Mouse (Mus musculus) thymus, postnatal 14 days (tissue): Measurements from ENCODE around the gene Bfsp2.
A peak's percentile ranks its signal among the peaks of the same experiment; 100 is the strongest.

Experiments used
- DNase-seq: peaks from one replicate; pipeline ENCODE4 v3.0.0; 2021

Gene Bfsp2

DNA sequence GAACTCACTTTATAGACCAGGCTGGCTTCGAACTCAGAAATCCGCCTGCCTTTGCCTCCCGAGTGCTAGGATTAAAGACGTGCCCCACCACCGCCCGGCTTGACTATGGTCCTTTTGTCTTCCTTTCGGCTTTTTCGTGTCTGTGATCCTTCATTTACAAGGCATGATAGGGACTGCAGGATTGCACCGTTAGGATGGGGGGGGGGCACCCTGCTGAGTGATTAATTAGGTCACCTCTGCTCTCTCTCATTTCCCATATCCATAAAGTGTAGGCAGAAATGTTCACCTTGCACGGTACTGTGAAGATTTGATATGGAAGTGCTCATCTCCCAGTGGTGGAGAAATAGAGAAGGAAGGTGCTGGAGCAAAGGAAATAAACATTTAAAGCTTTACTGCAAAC lies 101.5 kb downstream of the Bfsp2 start:
- DNase-seq: no peak

DNA sequence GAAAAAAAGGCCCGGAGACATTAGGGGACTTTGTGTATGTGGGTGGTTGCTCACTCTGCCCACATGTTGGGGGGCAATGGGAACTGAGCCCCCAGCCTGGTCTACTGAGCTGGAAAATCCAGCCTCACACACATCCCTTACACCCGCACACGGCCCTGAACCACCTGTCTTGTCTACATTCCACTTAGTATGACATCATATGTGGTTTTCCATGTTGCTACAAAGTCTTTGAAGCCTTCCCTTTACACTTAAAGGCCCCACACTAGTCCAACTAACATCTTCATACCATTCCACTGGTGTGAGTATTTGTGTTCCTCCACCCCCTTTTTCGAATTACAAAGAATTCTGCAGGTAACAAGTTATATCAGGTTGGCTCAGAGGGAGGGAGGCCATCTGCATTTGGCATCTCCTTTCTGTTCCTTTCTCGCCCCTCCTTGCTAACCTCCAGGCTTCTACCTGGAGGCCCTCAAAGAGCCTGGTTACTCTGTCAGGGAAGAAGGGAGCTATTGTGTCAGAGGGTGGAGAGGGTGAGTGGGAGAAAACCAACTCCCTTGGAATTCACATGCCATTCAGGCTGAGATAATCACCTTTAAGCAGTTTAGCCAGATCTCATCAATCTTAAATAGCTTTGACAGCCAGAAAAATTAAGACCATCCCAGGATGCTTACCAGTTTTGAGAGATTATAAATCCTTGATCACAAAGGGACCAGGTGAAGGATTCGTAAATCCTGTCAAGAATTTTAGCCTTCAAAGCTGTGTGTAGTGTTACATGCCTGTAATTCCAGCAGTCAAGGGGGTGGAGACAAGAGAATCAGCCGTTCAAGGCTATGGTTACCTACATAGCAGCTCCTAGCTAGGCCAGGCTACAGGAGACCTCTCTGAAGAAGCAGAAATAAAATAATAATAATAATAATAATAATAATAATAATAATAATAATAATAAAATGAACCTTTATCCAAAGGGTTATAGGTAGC lies 103.6 kb downstream of the Bfsp2 start:
- peak; percentile 29 for DNase-seq
